Comparison of ENCODE assay signal across 7 mouse cellular contexts in genomic region chr7:141948906-141949798, GRCm38 (mm10). TPM values are rescaled to one million over a fixed set of nuclear protein-coding genes. Genes with fewer than 3 reads are reported as not detected.
DNase-seq lines count a peak whose midpoint lies in the region; ATAC-seq lines count a peak whose summit lies in the region.

Gene Brsk2, plus strand, starts transcription at chr7:141949751.

- peak; percentile 94 for ATAC-seq in embryonic facial prominence, embryonic 15.5 days (ENCODE audit: insufficient number of reproducible peaks, low FRiP score, low TSS enrichment, low read depth)
- peak; percentile 90 for ATAC-seq in limb, embryonic 11.5 days (ENCODE audit: insufficient number of reproducible peaks, low FRiP score, low TSS enrichment, low read depth)
- ATAC-seq in midbrain, embryonic 13.5 days = peak; percentile 90

- no peak within 1 kb of the TSS for H3K9ac ChIP-seq in embryonic facial prominence, embryonic 15.5 days
- peak within 1 kb of the TSS; percentile 43 for H3K9ac ChIP-seq in limb, embryonic 11.5 days (ENCODE audit: low read length)
- H3K9ac ChIP-seq in midbrain, embryonic 13.5 days (replicated peaks) = peak within 1 kb of the TSS; percentile 100

- H3K9me3 ChIP-seq in embryonic facial prominence, embryonic 15.5 days (replicated peaks) = no peaks in the 10 kb centered on the region
- no peaks in the 10 kb centered on the region for H3K9me3 ChIP-seq in limb, embryonic 11.5 days (ENCODE audit: control insufficient read depth, low read length)
- no peaks in the 10 kb centered on the region for H3K9me3 ChIP-seq in midbrain, embryonic 13.5 days

- DNase-seq in brain, adult 2 months (ENCODE audit: low read depth, low spot score) = peak; percentile 99
- peak; percentile 94 to 96 for DNase-seq in heart, adult 9 months (ENCODE audit: low spot score in 2 of 2)
- peak; percentile 94 to 95 for DNase-seq in kidney, adult 8-10 months
- DNase-seq in limb, embryonic 11.5 days (ENCODE audit: low spot score) = peak; percentile 93
- DNase-seq in spleen, adult 18-20 months = peak; percentile 67 to 72

- peak within 1 kb of the TSS; percentile 48 for H3K4me3 ChIP-seq in embryonic facial prominence, embryonic 15.5 days (replicated peaks)
- H3K4me3 ChIP-seq in limb, embryonic 11.5 days (ENCODE audit: low read depth, low read length) = peak within 1 kb of the TSS; percentile 35
- peak within 1 kb of the TSS; percentile 95 for H3K4me3 ChIP-seq in midbrain, embryonic 13.5 days (replicated peaks)

- H3K27me3 ChIP-seq in embryonic facial prominence, embryonic 15.5 days = peaks cover 77% of the 10 kb centered on the region
- peaks cover 53% of the 10 kb centered on the region for H3K27me3 ChIP-seq in limb, embryonic 11.5 days (ENCODE audit: control insufficient read depth, insufficient read depth, low read length)
- H3K27me3 ChIP-seq in midbrain, embryonic 13.5 days = no peaks in the 10 kb centered on the region

- H3K27ac ChIP-seq in embryonic facial prominence, embryonic 15.5 days (replicated peaks) = no peak within 1 kb of the TSS
- no peak within 1 kb of the TSS for H3K27ac ChIP-seq in limb, embryonic 11.5 days (replicated peaks; ENCODE audit: low read depth, low read length)
- peak within 1 kb of the TSS; percentile 99 for H3K27ac ChIP-seq in midbrain, embryonic 13.5 days

- peaks cover 21% of the 10 kb centered on the region for H3K4me1 ChIP-seq in embryonic facial prominence, embryonic 15.5 days
- H3K4me1 ChIP-seq in limb, embryonic 11.5 days (ENCODE audit: control insufficient read depth, insufficient read depth, low read length) = 0 out of 2 replicates have a peak, but pooled peaks cover 5% of the 10 kb centered on the region
- H3K4me1 ChIP-seq in midbrain, embryonic 13.5 days (replicated peaks) = peaks cover 75% of the 10 kb centered on the region

- no peaks in the 10 kb centered on the region for H3K36me3 ChIP-seq in embryonic facial prominence, embryonic 15.5 days
- no peaks in the 10 kb centered on the region for H3K36me3 ChIP-seq in limb, embryonic 11.5 days (ENCODE audit: control insufficient read depth, insufficient read depth, low read length)
- peaks cover 11% of the 10 kb centered on the region for H3K36me3 ChIP-seq in midbrain, embryonic 13.5 days

- WGBS in embryonic facial prominence, embryonic 15.5 days = 2% methylated on average over 55 of the region's 55 CpGs
- WGBS in limb, embryonic 11.5 days = 2% methylated on average over 49 of the region's 55 CpGs
- 2% methylated on average over 55 of the region's 55 CpGs for WGBS in midbrain, embryonic 13.5 days

- peak within 1 kb of the TSS; percentile 91 for H3K4me2 ChIP-seq in embryonic facial prominence, embryonic 15.5 days (replicated peaks)
- peak within 1 kb of the TSS; percentile 86 for H3K4me2 ChIP-seq in limb, embryonic 11.5 days (ENCODE audit: low read depth, severe bottlenecking)
- peak within 1 kb of the TSS; percentile 96 for H3K4me2 ChIP-seq in midbrain, embryonic 13.5 days (replicated peaks)

RNA-seq across cellular contexts. Expression of gene Brsk2, which starts in this region (rescaled TPM):
- polyA plus RNA-seq in embryonic facial prominence, embryonic 15.5 days (2015; fragmentation: Nextera tagmentation; extraction: Ambion mirVana) = 1.2 and 1.7 TPM in 2 replicates
- polyA plus RNA-seq in limb, embryonic 11.5 days (2014; fragmentation: Nextera tagmentation; extraction: Ambion mirVana) = 0.49 and 0.51 TPM in 2 replicates
- 27.5 and 29.4 TPM in 2 replicates for polyA plus RNA-seq in midbrain, embryonic 13.5 days (2015; fragmentation: Nextera tagmentation; extraction: Ambion mirVana)

Comparison
In these comparisons a context has a peak if more than half of its experiments do, and no peak if none do; other contexts are left out.
1. RNA of gene Brsk2 (polyA plus RNA-seq): 27.5 to 29.4 TPM in midbrain, embryonic 13.5 days; 1.2 to 1.7 TPM in embryonic facial prominence, embryonic 15.5 days and 0.49 to 0.51 TPM in limb, embryonic 11.5 days; every median in the first group is over 10 times any median in the second.
2. Peak in DNase-seq, ATAC-seq, H3K4me3 ChIP-seq, H3K9ac ChIP-seq and H3K4me2 ChIP-seq in limb, embryonic 11.5 days; RNA of the gene not detected or under 1 TPM.
3. H3K4me3 ChIP-seq: peak in every context shown above with its lines; median percentile 95 in midbrain, embryonic 13.5 days; 48 in embryonic facial prominence, embryonic 15.5 days; 35 in limb, embryonic 11.5 days.
4. Peak in every context shown above with its lines, with median percentiles within 50 percentile points of each other: DNase-seq, ATAC-seq and H3K4me2 ChIP-seq.